Mouse (Mus musculus) G1E (cell line): Measurements from ENCODE around the gene Lama4. TPM values are rescaled to one million over a fixed set of nuclear protein-coding genes. Genes with fewer than 3 reads are reported as not detected.

ENCODE experiments used
- ATAC-seq: 2 replicates; pipeline ENCODE4 v1.8.0; 2016; ENCODE audit warnings: mild to moderate bottlenecking; ENCODE audit not compliant: insufficient number of reproducible peaks, poor library complexity, low FRiP score, severe bottlenecking; ENCODE audit errors: extremely low read depth
- DNase-seq: peaks from one replicate; pipeline ENCODE4 v3.0.0; 2012; ENCODE audit warnings: low spot score
- H3K27me3 ChIP-seq: 2 replicates; pipeline ENCODE4 v1.6.1; 2012; ENCODE audit warnings: mild to moderate bottlenecking, low read length, inconsistent platforms; ENCODE audit not compliant: insufficient read depth
- H3K36me3 ChIP-seq: replicated peaks from 2 replicates; pipeline ENCODE3; 2012; ENCODE audit warnings: mild to moderate bottlenecking, inconsistent platforms
- H3K4me1 ChIP-seq: 2 replicates; pipeline ENCODE4 v1.6.1; 2012; ENCODE audit warnings: low read depth, low read length, inconsistent platforms, mixed read lengths; ENCODE audit not compliant: insufficient read depth
- H3K4me3 ChIP-seq: 2 replicates; pipeline ENCODE4 v1.5.1; 2012; ENCODE audit warnings: low read depth, mild to moderate bottlenecking, inconsistent platforms, low read length, moderate library complexity, mixed read lengths
- H3K9me3 ChIP-seq: replicated peaks from 2 replicates; pipeline ENCODE4 v1.6.1; 2012; ENCODE audit warnings: inconsistent platforms
- CTCF ChIP-seq: IDR thresholded peaks from 2 replicates; pipeline ENCODE4 v1.5.1; 2012; ENCODE audit warnings: low read depth, low read length, inconsistent platforms, mixed read lengths
- GATA1 ChIP-seq: IDR thresholded peaks from 2 replicates; pipeline ENCODE4 v1.6.1; 2012; ENCODE audit warnings: borderline replicate concordance, low read length, inconsistent platforms, mixed read lengths
- GATA2 ChIP-seq: IDR thresholded peaks from 2 replicates; pipeline ENCODE4 v1.6.1; 2012; ENCODE audit warnings: low read depth, low read length, inconsistent platforms, borderline replicate concordance
- POLR2AphosphoS5 ChIP-seq: IDR thresholded peaks from 2 replicates; pipeline ENCODE4 v1.6.1; 2012; ENCODE audit warnings: low read depth, low read length, inconsistent platforms; ENCODE audit not compliant: insufficient replicate concordance
- TAL1 ChIP-seq: conservative IDR thresholded peaks from 2 replicates; pipeline ENCODE4 v1.6.1; 2012; ENCODE audit warnings: low read depth, low read length, inconsistent platforms, mixed read lengths
- polyA plus RNA-seq: library from polyadenylated mRNA; stranded (reverse); fragments of >175 nt; gene quantifications from 2 replicates; pipeline ENCODE4 v1.2.3, GENCODE M21; 2012
- total RNA-seq, 2 experiments: library from RNA; stranded (forward) in 1 of 2; stranded (reverse) in 1 of 2; fragments of 200-1000 nt in 1 of 2; fragments of >200 nt in 1 of 2; fragmentation: Nextera tagmentation in 1 of 2; gene quantifications; 2 replicates each; pipeline ENCODE4 v1.2.3; 2014 to 2017

The Lama4 gene
- total and polyA plus RNA-seq, 3 experiments: 0.38 TPM; not detected in 2

DNA sequence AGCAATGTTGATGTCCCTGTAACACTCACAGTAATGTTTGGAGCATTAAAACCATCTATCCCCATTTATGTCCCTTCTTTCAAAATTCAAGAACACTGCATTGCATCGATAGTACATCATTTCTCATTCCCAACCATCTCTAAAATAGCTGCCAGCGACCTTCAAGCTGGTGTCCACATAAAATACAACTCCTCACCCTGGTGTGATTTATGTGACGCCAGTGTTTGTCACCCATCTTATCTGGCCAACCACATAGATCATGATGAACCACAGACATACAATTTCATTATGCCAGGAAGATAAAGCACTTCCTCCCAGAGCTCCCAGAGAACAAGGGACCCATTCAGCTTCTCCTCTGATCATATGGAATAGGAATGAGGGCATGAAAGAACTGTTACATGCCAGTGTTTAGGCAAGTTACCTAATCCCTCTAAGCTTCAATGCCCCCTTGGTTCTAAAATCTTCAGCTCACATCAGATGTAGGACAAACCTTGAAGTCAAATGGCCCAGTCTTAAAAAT, 79.2 kb downstream of the Lama4 start:
- no peak for ATAC-seq
- no peak for DNase-seq
- Histone ChIP-seq H3K27me3 (peaks cover 12% of the 10 kb centered on the region), H3K9me3 (no peaks in the 10 kb centered on the region), H3K36me3 (no peaks in the 10 kb centered on the region), H3K4me1 (no peaks in the 10 kb centered on the region), H3K4me3 (no peak overlapping the region)
- TF ChIP-seq CTCF (no peak), TAL1 (no peak), POLR2AphosphoS5 (no peak), GATA2 (no peak), GATA1 (no peak)

DNA sequence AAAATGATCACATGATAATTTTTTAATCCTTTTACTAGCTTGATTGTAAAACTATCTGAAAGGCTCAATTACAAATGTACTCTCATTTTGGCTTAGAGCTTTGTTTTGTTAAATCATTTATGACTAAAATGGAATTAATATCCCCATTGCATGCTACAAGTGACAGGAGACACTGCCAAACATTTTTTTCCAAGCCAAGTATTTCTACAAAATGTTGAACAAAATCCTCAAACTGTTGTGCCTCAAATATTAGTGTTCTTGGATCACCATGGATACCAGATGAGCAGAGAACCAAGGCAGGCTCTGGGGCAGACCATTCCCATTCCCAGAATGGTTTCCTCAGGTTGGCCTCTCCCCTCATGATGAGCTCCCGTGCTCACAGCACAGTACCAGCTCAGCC, 79.8 kb downstream of the Lama4 start:
- DNase-seq: no peak
- Histone ChIP-seq H3K4me3 (no peak overlapping the region), H3K27me3 (peaks cover 12% of the 10 kb centered on the region), H3K36me3 (no peaks in the 10 kb centered on the region), H3K9me3 (no peaks in the 10 kb centered on the region), H3K4me1 (no peaks in the 10 kb centered on the region)
- no peak for TF ChIP-seq CTCF
- TF ChIP-seq GATA2: no peak
- no peak for TF ChIP-seq GATA1
- TF ChIP-seq POLR2AphosphoS5: no peak
- no peak for TF ChIP-seq TAL1
- ATAC-seq: no peak

- Histone ChIP-seq H3K4me1 (no peaks in the 10 kb centered on the region), H3K27me3 (peaks cover 12% of the 10 kb centered on the region), H3K4me3 (no peak overlapping the region), H3K36me3 (no peaks in the 10 kb centered on the region), H3K9me3 (no peaks in the 10 kb centered on the region)
- DNase-seq (no peak), ATAC-seq (no peak)
- TF ChIP-seq CTCF (no peak), TAL1 (no peak), GATA2 (no peak), POLR2AphosphoS5 (no peak), GATA1 (no peak)
These were observed 82.5 kb downstream of the Lama4 start for GRCm38 (mm10) chr10:39047775-39048174.

GRCm38 (mm10) chr10:39049581-39050294, 84.4 kb downstream of the Lama4 start:
- Histone ChIP-seq H3K4me1 (no peaks in the 10 kb centered on the region), H3K9me3 (no peaks in the 10 kb centered on the region), H3K4me3 (no peak overlapping the region), H3K27me3 (peaks cover 13% of the 10 kb centered on the region), H3K36me3 (no peaks in the 10 kb centered on the region)
- no peak for TF ChIP-seq POLR2AphosphoS5
- no peak for TF ChIP-seq GATA2
- TF ChIP-seq GATA1: no peak
- no peak for TF ChIP-seq CTCF
- TF ChIP-seq TAL1: no peak
- no peak for DNase-seq
- no peak for ATAC-seq

- Histone ChIP-seq H3K4me3 (no peak overlapping the region), H3K4me1 (no peaks in the 10 kb centered on the region), H3K27me3 (peaks cover 7% of the 10 kb centered on the region; the same call in 1 of the 2 replicates), H3K9me3 (no peaks in the 10 kb centered on the region), H3K36me3 (no peaks in the 10 kb centered on the region)
- no peak for ATAC-seq
- no peak for DNase-seq
- TF ChIP-seq CTCF (no peak), GATA1 (no peak), TAL1 (no peak), POLR2AphosphoS5 (no peak), GATA2 (no peak)
These were observed 90.7 kb downstream of the Lama4 start for GRCm38 (mm10) chr10:39056050-39056449.

- ATAC-seq: no peak
These were observed 99.4 kb downstream of the Lama4 start for GRCm38 (mm10) chr10:39064732-39065131.

More at GRCm38 (mm10) chr10:39064732-39065131, 99.4 kb downstream of the Lama4 start:
- DNase-seq: no peak
- H3K27me3 ChIP-seq: no peaks in the 10 kb centered on the region; the same call in none of the 2 replicates
- H3K36me3 ChIP-seq: no peaks in the 10 kb centered on the region
- TF ChIP-seq GATA2: no peak
- no peak for TF ChIP-seq TAL1
- no peak for TF ChIP-seq POLR2AphosphoS5
- no peak for TF ChIP-seq GATA1
- TF ChIP-seq CTCF: no peak
- H3K4me1 ChIP-seq: no peaks in the 10 kb centered on the region
- no peak overlapping the region for H3K4me3 ChIP-seq
- no peaks in the 10 kb centered on the region for H3K9me3 ChIP-seq
